Mouse (Mus musculus): Measurements from ENCODE around the gene Rps10. TPM values are rescaled to one million over a fixed set of nuclear protein-coding genes. Genes with fewer than 3 reads are reported as not detected.
A peak's percentile ranks its signal among the peaks of the same experiment; 100 is the strongest.
"Not testable (repeated sequence)": the region's sequence is repeated elsewhere in the genome, so short reads cannot be mapped to it uniquely, and the experiment has no call there.

Gene Rps10
- total RNA-seq, 2 experiments from 2014 or later, result 527 to 608 TPM

DNA sequence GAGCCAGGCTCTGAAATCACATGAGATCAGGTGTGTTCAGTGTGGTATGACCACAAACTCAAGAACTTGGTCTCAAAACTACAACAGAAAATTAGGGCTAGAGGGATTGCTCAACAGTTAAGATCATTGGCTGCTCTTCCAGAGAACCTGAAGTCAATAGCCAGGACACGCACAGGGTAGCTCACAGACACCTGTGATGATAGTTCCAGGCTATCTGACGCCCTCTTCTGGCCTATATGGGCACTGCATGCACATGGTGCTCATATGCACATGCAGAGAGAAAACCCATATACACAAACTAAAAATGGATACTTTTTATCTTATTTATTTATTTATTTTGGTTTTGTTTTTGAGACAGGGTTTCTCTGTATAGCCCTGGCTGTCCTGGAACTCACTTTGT, 8.1 kb upstream of the Rps10 start:
- DNase-seq, result no peak

DNA sequence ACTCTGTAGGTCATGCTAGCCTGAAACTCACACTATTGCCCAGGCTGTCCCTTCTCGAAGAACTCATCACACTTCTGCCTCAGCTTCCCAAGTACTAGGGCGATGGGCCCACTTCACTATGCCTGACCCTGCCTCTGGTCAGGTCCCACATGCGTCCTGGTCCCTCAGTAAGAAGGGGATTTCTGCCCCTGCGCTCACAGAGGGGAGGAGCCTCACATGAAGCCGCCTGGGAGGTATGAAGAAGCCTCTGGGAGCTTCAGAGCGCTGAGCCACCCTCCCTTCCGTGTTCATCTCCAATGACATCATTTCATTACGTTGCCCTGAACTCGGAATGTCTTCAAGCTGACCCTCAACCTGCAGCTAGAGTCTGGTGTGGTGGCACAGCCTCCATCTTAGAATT, 7.3 kb upstream of the Rps10 start:
- no peak for DNase-seq

DNA sequence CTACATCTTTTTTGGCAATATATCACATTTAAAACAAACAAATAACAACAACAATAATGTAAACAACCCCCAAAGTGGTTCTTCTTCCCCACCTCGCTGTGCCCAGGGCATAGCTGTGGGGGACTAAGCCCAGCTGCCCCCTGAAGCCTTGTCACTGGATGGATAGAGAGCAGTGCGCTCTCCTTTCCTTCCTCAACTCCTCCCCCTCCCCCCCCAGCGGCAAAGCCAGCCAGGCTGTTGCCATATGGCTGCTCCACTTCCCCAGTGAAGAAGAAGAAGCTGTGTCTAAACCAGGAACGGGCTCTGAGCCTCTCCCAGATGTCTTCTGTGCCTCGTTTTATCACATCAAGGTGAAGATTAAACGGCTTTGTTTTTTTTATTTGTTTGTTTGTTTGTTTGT, 6.6 kb upstream of the Rps10 start:
- no peak for DNase-seq

DNA sequence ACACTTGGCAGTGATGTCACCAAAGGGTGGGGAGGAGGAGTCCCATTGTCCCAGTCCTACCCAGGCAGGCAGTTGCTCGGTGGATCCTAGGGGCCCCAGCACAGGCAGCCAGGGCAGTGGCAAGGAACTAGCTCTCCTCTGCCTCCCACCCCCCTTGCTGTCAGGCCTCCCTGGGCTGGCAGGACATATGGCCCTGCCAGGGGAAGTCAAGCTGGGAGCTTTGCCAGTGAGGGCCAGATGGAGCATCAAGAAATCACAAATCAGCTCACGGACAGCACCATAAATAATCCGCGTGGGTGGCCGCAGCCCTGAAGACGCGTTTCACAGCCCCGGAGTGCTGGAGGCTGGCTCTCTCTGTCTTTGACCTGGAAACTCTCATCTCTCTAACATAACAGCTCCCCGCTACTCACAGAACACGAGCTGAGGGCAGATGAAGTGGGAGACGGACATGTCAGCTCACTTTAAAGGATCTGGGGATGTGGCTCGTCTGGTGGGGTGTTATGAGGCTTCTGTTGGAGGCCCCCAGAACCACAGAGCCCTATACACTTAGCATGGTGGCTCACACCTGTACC, 6.1 kb upstream of the Rps10 start:
- DNase-seq, result peak in 1 of 2 experiments; percentile 42

DNA sequence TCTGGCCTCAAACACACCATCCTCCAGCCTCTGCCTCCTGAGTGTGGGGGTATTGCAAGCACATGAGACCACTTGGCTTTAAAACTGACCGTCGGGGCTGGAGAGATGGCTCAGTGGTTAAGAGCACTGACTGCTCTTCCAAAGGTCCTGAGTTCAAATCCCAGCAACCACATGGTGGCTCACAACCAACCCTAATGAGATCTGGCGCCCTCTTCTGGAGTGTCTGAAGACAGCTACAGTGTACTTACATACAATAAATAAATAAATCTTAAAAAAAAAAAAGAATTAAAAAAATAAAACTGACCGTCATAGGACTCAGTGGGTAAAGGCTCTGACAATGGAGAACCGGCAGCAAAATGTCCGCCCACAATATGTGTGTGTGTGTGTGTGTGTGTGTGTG, 3.4 kb upstream of the Rps10 start:
- DNase-seq, result not testable (repeated sequence)

DNA sequence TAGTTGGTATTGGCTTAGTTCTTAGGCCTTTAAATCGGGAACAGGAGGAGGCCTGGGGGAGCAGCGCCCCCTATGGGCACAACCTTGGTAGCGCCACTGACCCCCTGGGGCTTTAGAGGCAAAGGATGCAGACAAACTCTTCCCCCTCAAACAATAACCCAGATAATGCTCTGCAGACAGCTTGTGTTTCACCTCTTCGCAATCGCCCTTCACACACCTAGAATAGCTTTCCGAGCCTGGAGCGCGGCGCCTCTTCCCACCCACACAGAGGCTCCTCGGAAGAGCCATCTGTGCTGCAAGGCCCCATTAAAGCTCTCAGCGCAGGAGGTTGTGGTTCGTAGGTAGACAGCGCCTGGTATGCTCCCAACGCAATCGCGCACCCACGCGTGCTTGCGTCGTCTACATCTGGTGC, 2.5 kb upstream of the Rps10 start:
- no peak for DNase-seq

DNA sequence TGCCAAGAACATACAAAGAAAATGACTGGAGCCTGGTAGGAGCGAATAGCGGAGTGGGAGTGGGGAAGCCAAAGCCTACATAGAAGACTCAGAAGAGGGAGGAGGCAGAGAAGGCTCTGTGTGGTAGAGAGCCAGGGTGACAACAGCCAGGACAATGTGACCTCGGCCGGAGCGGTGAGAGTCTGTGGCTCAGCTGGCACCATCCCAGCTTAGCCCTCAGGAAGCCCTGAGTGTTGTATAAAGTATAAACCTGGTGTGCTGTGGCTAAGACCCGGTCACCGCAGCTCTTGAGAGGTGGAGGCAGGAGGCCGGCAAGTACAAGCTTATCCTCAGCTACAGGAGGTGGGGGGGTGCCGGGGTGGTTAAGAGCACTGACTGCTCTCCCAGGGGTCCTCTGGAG, 864 bp upstream of the Rps10 start:
- no peak for DNase-seq

DNA sequence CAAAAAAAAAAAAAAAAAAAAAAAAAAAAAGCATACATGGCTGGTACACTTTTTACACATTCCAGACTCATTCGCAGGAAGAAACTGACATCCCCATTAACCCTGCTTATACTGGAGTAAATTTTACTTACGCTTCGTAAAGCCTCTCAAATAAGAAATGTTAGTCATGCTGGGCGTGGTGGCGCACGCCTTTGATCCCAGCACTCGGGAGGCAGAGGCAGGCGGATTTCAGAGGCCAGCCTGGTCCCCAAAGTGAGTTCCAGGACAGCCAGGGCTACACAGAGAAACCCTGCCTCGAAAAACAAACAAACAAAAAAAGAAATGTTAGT, 930 bp downstream of the Rps10 start:
- not testable (repeated sequence) for DNase-seq

DNA sequence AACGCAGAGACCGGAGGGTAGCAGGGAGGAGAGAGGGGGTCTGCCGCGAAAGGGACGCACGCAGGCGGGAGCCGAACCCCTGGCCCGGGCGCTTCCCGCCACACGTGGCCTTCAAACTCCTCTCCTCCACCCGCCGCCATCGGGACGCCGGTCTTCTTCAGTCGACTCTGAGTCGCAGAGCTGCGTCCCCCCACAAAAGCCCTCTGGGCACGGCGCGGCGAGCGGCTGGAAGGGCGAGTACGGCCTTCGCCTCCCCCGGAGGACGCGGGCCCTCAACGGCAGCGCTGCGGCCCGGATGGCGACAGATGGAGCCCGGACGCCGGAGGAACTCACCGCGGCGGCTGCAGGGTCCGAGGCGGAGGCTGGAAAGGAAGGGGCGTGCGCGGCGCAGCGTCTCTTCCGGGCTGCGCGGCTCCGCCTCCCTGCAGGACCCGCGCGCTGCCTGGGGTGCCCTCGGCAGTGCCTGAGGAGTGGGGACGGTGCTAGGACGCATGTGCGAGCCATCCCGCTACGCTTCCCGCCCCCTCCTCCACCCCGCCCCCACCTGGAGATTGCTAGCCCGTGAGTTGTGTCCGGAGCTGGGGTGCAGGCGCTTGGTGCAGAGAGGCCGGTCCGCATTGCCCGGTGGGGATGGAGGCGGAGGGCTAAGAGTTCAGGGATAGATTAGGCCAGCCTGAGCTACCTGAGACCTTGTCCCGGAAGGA, 1.4 kb downstream of the Rps10 start, which contains the start of gene RPS10-NUDT3:
Gene RPS10-NUDT3, minus strand, starts transcription at position 352 of the 704 bp plus-strand sequence.
- DNase-seq, result peak; percentile 89 to 93

DNA sequence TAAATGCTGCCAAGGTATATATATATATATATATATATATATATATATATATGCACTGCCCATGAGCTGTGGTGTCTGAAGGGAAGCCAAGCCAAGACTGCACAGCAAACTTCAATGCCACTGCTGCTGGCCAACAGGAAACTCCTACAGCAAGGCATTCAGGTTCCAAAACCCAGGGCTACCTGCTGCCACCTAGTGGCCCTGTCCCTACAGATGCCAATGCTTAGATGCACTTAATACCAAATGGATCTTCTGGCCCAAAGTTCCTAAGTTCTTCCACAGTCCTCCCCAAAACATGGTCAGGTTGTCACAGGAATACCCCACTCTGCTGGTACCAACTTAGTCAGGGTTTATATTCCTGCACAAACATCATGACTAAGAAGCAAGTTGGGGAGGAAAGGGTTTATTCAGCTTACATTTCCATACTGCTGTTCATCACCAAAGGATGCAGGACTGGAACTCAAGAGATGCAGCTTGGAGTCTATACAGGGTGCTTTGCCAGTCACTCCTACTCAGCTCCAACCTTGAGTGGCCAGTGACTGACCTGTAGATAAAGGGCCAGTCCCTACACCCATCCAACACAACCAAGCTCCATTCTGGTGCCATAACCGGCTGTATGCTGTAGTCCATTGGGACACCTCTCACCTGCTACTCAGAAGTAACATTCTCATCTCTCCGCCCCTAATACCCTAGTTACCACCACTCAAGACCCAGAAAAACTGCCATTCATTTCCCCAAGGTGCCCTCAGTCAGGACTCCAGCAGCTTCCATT, 7.0 kb downstream of the Rps10 start:
- DNase-seq, result peak; percentile 82 to 90

DNA sequence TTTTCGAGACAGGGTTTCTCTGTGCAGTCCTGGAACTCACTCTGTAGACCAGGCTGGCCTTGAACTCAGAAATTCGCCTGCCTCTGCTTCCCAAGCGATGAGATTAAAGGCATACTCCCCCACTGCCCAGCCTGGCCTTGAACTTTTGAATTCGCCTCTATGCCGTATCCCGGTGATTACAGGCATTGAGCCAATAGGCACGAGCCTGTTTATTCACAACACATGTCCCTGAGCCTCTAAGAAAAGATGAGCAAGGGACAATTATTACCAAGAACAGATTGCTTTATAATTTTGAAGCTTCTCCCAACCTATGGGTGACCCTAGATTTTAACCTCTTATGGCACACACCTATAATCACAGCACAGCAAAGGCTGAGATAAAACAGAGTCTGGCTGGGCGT, 8.1 kb downstream of the Rps10 start:
- DNase-seq, result no peak

DNA sequence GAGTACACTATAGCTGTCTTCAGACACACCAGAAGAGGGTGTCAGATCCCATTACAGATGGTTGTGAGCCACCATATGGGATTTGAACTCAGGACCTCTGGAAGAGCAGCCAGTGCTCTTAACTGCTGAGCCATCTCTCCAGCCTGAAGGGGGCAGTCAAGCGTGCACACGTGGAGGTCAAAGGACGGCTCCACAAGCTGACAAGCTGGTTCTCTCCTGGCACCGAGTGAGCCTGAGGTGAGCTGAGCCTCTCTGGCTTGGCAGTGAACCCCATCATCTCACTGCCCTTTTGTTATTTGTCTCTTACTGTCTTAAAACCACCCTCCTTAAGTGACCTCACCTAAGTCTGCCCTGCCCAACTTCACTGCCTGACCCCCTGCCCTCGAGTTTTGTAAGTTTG, 9.0 kb downstream of the Rps10 start:
- DNase-seq, result no peak

DNA sequence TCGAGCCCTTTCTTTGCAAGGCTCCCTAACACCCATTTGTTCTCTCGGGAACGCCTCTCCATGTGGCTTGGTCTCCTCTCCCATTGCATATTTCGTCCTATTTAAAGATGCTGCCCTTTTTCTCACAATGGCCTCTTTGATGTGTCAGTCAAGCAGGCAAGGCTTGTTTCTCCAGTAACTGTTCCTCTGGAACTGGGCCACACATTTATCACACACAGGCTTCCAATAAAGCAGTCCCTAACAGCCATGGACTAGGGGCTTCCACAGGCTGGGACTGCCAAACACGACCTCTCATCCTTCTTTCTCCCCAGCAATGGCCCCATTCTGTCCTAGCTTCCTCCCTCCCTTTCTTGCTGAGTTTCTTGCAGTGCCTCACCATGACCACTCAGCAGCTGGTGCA, 9.8 kb downstream of the Rps10 start:
- no peak for DNase-seq

DNA sequence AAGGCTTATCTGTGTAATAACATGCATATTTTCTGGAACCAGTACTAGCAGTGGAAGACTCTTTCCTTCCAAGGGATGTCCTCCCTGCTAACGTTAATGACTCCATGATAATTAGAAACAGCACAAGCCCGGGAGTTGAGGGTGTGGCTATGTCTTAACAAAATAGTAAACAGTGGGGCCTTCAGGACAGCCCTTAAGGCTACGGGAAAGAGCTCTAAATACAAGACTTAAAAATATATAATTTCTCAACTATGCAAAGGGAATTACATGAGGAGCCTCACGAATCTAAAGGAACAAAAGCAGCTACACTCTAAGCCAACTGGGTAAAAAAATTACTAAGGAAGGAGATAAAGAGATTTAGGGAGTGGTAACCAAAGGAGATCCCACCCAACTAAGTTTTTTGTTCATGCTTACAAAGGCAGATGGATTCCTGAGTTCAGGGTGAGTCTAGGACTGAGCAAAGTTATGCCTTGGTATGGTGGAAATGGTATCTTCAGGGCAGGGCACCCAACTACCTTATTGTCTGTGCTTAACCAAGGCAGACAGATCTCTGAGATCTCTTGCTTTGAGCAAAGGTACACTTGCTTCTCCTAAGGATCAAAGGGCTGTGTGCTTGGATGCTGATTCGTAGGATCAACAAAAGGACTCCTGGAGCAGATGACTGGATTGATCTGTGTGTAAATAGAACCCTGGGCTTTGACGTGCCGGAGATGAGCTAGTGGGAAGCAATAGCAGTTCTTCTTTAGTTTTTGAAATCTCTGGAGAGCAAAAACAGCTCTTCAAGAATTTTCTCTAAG, 10.8 kb downstream of the Rps10 start:
- DNase-seq, result no peak

DNA sequence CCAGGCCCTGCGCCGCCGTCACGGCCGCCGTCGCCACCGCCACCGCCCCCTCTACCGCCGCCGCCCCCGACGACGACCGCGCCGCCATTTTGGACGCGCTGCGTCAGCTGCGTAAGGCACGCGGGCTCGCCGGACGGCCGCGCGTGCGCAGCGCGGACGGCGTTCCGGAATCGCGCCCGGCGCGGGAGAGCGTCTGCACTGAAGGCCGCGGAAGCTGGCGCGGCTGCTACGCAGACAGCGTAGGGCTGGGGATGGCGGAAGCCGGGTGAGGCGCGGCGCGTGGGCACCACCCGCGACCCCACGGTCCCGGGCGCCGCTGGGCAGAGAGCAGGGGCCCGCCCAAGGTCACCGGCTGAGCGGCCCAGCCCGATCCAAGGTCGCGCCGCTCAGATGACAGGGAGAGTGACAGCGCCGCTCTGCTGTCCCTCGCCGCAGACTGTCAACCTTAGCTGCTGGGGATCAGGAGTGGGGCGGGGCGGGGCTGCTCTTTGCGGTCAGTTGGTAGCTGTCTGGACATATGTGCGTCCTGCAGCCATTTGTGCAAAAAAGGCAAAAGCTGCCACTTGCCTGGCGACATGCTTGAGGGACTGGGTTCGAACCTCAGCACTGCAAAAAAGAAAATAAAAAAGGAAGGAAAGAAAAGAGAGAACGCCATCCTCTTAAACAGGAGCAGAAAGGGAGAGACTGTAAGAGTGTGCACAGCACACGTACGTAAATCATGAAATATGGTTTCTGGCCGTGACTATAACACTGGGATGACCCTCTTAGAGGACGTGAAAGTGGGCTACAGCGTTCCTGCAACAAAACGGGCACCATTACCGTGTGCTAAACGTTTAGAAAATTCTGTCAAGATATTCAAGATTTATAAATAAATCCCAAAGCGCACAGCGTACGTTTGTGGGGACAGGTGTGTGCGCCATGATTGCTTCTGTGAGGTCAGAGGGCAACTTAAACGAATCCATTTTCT, 12.8 kb downstream of the Rps10 start, which contains the start of gene Nudt3:
Gene Nudt3, minus strand, starts transcription at position 136 of the 967 bp plus-strand sequence.
- peak; percentile 92 to 93 for DNase-seq

DNA sequence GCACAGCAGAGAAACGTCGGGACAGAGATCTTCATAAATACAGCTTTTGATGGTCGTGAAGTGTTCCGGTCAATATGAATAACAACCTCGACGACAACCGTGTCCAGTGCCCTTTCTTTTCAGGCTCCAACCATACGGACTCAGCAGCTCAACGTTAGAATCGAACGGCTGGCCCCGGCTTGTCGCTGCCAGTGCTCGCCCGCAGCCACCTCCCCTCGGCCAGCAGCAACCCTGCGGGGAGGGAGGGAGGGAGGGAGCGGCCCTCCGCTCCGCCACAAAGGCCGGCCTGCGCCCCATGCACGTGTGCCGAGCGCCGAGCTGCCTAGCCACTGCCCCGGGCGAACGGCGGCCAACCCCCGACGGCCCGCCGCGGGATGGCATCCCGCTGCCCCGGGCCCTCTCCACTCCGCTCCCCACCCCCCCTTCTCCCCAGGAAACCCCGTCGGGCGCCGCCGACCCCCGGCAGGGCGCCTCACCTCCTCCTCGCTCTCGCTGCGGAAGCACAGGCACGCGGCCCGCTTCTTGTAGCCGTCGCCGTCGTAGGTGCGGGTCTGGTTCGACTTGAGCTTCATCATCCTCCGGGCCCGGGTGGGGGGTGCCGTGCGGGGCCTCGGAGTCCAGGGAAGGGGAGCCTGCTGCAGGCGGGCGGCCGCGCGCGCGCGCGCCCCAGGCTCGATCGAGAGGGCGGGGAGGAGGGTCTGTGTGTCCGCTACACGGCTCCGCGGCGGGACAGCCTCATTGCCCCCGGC, 13.7 kb downstream of the Rps10 start:
- DNase-seq, result peak; percentile 42 to 60

DNA sequence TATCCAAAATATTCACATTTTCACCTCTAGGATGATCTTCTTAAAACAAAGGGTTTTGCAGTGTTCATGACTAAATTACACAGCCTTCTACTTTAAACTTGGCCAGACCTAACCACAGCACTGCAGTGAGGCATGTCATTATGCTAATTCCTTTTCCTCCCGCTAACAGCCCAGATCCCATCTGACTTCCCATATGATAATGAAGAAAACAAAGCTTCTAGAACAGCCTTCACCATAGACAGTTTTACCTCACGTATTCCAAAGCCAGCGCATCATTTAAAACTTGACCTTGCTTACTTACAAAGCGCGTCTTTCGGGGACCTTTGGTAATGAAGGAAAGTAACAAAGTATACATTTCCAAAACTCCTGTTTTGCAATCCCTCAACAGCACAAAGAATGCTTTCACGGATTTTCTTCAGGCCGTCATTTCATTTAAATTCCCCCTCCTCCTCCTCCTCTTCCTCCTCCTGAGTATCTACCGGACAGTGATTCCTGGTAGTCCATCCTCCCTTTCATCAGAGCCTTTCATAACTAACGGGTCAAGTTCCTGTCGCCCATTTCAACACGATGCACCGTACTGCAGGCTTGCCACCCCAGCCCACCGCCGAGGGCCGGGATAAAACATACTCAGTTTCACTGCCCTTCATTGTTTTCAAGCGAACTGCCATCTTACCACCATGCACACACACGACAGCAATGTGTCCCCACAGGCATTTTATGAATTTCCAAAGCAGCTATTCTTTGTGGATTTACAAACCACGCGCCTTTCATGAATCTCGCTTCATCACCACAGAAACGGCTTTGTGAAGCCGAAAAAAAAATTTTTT, 14.6 kb downstream of the Rps10 start:
- DNase-seq, result peak in 1 of 2 experiments; percentile 55

DNA sequence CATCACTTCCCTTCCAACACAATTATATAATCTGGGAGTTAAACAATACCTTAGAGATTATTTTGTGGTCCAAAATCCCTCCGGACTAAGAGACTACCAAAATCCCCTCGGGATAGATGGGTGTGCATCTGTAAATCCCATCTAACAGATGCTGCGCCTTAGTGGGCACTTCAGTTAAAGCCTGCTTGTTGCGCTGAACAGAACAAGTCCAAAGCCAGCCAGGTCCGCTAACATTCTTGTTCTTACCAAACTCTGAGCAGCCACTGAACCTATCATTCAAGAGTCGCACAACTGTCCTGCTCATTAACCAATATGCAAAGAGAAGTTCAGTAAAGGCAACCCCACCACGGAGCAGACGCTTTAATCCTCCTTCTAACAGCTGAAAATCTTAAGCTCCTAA, 15.3 kb downstream of the Rps10 start:
- no peak for DNase-seq

DNA sequence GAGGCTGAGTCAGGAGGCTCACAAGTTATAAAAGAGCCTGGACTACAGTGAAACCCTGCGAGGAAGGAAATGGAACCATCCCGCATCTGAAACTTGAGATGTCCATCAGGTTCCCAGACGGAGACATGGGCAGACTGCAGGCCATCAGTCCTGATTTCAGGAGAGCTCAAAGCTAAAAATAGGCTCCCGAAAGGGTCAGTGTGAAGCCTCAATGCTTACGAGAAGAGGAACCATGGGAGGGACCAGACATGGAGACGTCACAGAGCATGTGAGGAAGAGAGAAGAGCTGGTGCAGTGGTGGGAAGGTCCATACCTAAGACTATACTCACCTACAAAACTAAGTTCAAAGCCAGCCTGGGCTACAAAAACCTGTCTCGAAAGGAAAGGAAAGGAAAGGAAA, 21.1 kb downstream of the Rps10 start:
- peak in 1 of 2 experiments; percentile 52 for DNase-seq

DNA sequence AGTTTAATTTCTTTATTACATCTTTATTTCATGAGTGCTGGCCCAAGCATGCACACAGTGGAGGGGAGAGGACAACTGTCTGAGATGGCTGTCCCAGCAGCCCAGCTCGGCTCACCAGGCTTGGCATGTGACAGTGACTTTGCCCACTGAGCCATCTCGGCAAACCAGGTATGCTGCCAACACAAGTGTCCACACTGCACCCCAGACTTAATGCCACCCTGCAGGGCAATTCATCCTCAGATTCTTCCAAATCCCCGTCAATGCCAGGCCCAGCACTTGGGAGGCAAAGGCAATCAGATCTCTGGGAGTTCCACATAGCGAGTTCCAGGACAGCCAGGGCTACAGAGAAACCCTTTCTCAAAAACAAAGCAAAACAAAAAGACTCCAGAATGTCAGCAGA, 23.5 kb downstream of the Rps10 start:
- no peak for DNase-seq
